ENCODE assay signal across 25 mouse cellular contexts in genomic region chr14:23899462-23899861, GRCm38 (mm10).
"Had no signal": no experiment of that assay in that cellular context is flagged by ENCODE, and none has a peak within 500 bp of the region (broad histone marks: within the 10 kb centered on the region; RNA-seq: fewer than 3 reads in every experiment).

No protein-coding gene starts in this region.

- H3K4me2 ChIP-seq: heart, embryonic 11.5 days; heart, embryonic 13.5 days; heart, embryonic 15.5 days; hindbrain, embryonic 14.5 days; intestine, embryonic 15.5 days; limb, embryonic 12.5 days; liver, embryonic 11.5 days; liver, embryonic 13.5 days; liver, embryonic 15.5 days had no signal

- H3K36me3 ChIP-seq: heart, embryonic 13.5 days; heart, embryonic 15.5 days; intestine, embryonic 15.5 days; limb, embryonic 10.5 days; limb, embryonic 12.5 days; liver, embryonic 13.5 days; liver, embryonic 15.5 days had no signal

- H3K4me3 ChIP-seq: heart, adult 2 months; heart, embryonic 13.5 days; heart, embryonic 15.5 days; intestine, embryonic 15.5 days; limb, embryonic 10.5 days; limb, embryonic 12.5 days; liver, embryonic 13.5 days; liver, embryonic 15.5 days had no signal

- H3K27ac ChIP-seq: heart, adult 2 months; heart, embryonic 13.5 days; heart, embryonic 15.5 days; hindbrain, embryonic 14.5 days; intestine, embryonic 15.5 days; limb, embryonic 10.5 days; limb, embryonic 12.5 days; liver, embryonic 13.5 days; liver, embryonic 15.5 days had no signal

- H3K27me3 ChIP-seq: heart, embryonic 15.5 days; intestine, embryonic 15.5 days; limb, embryonic 12.5 days; liver, embryonic 13.5 days; liver, embryonic 15.5 days had no signal

- DNase-seq: forebrain, postnatal 0 days; gastrocnemius, postnatal 14 days; gastrocnemius, postnatal 36 days; heart, adult 11 months; heart, adult 2 months; heart, postnatal 14 days; heart, postnatal 36 days; kidney, adult 18-20 months; kidney, adult 8-10 months; kidney, postnatal 25 days; layer of hippocampus, adult 9-11 months; liver; liver, embryonic 13.5 days had no signal

- ATAC-seq: forebrain, postnatal 0 days; hindbrain, embryonic 16.5 days; inflammation-experienced regulatory T-cells, adult 6 months; intestine, embryonic 15.5 days; intestine, postnatal 0 days had no signal

- H3K9me3 ChIP-seq: heart, embryonic 13.5 days; heart, embryonic 15.5 days; intestine, embryonic 15.5 days; limb, embryonic 10.5 days; limb, embryonic 12.5 days; liver, embryonic 13.5 days; liver, embryonic 15.5 days had no signal

- H3K9ac ChIP-seq: forebrain, postnatal 0 days; heart, embryonic 13.5 days; heart, embryonic 15.5 days; hindbrain, embryonic 14.5 days; intestine, embryonic 15.5 days; limb, embryonic 12.5 days; liver, embryonic 13.5 days; liver, embryonic 15.5 days had no signal

- H3K4me1 ChIP-seq: heart, embryonic 15.5 days; intestine, embryonic 15.5 days; liver, embryonic 13.5 days; liver, embryonic 15.5 days had no signal
